Mouse (Mus musculus) CD8-positive naive resting alpha-beta T cell, adult 2 months (primary cell): ENCODE results near the gene Gm28308.

Experiments
- DNase-seq, 2 experiments: peaks; one replicate each; pipeline ENCODE4 v3.0.0; 2022; ENCODE audit warnings: low read depth in 2 of 2, low spot score in 2 of 2

Gene Gm28308

GRCm38 (mm10) chr6:52232984-52233545 lies 19.9 kb upstream of the Gm28308 start:
- no peak for DNase-seq

- no peak for DNase-seq
These were observed 19.4 kb upstream of the Gm28308 start for GRCm38 (mm10) chr6:52232568-52232965.

GRCm38 (mm10) chr6:52231885-52232567 lies 18.9 kb upstream of the Gm28308 start:
- no peak for DNase-seq

- no peak for DNase-seq
These were observed 17.5 kb upstream of the Gm28308 start, which contains the start of gene Hoxa9 for GRCm38 (mm10) chr6:52230516-52231165. Gene Hoxa9 (minus strand): TSS chr6:52231089.

- DNase-seq, result no peak
These were observed 16.6 kb upstream of the Gm28308 start for GRCm38 (mm10) chr6:52229558-52230416.

GRCm38 (mm10) chr6:52228475-52229465 lies 15.6 kb upstream of the Gm28308 start:
- no peak for DNase-seq

- DNase-seq, result no peak
These were observed 14.5 kb upstream of the Gm28308 start for GRCm38 (mm10) chr6:52227470-52228222.

GRCm38 (mm10) chr6:52226569-52227257 lies 13.6 kb upstream of the Gm28308 start:
- no peak for DNase-seq

- no peak for DNase-seq
These were observed 12.8 kb upstream of the Gm28308 start for GRCm38 (mm10) chr6:52225612-52226568.

- DNase-seq, result no peak
These were observed 11.9 kb upstream of the Gm28308 start for GRCm38 (mm10) chr6:52224895-52225611.

GRCm38 (mm10) chr6:52223939-52224760 lies 11.0 kb upstream of the Gm28308 start:
- no peak for DNase-seq

- DNase-seq, result no peak
These were observed 9.6 kb upstream of the Gm28308 start for GRCm38 (mm10) chr6:52222729-52223128.

- no peak for DNase-seq
These were observed 9.0 kb upstream of the Gm28308 start for GRCm38 (mm10) chr6:52221993-52222685.

GRCm38 (mm10) chr6:52221337-52221992 lies 8.3 kb upstream of the Gm28308 start, which contains the start of gene Hoxa7:
Gene Hoxa7 (minus strand): TSS chr6:52221854.
- peak; percentile 76 to 78 for DNase-seq

- no peak for DNase-seq
These were observed 7.7 kb upstream of the Gm28308 start for GRCm38 (mm10) chr6:52220865-52221310.
